Mouse (Mus musculus) lung, postnatal 0 days (tissue): ENCODE results near the gene Prkca. TPM values are rescaled to one million over a fixed set of nuclear protein-coding genes. Genes with fewer than 3 reads are reported as not detected.

ENCODE experiments used
- ATAC-seq: fragments of 200-750 bp; cut with Nextera tagmentation; 2 replicates; pipeline ENCODE4 v1.8.0; 2017; ENCODE audit warnings: moderate library complexity
- DNase-seq: peaks from one replicate; pipeline ENCODE4 v3.0.0-alpha.2; 2016; ENCODE audit warnings: low spot score
- H3K27ac ChIP-seq: fragments of 300-500 bp; sonication (generic); 2 replicates; pipeline ENCODE4 v1.5.1; 2014; ENCODE audit warnings: antibody characterized with exemption, mild to moderate bottlenecking, low read length, mixed read lengths
- H3K27me3 ChIP-seq: fragments of 300-500 bp; sonication (generic); replicated peaks from 2 replicates; pipeline ENCODE4 v1.6.1; 2014; ENCODE audit warnings: low read length, mixed read lengths; ENCODE audit not compliant: insufficient read depth
- H3K36me3 ChIP-seq: fragments of 300-500 bp; sonication (generic); 2 replicates; pipeline ENCODE4 v1.6.1; 2014; ENCODE audit warnings: low read length, mixed read lengths; ENCODE audit not compliant: insufficient read depth
- H3K4me1 ChIP-seq: fragments of 300-500 bp; sonication (generic); 2 replicates; pipeline ENCODE4 v1.6.1; 2014; ENCODE audit warnings: antibody characterized with exemption, low read depth, low read length, mixed read lengths; ENCODE audit not compliant: insufficient read depth
- H3K4me2 ChIP-seq: fragments of 300-500 bp; sonication (generic); replicated peaks from 2 replicates; pipeline ENCODE4 v1.6.1; 2014; ENCODE audit warnings: low read depth, mild to moderate bottlenecking, low read length, moderate library complexity, mixed read lengths
- H3K4me3 ChIP-seq: fragments of 300-500 bp; sonication (generic); 2 replicates; pipeline ENCODE4 v1.5.1; 2014; ENCODE audit warnings: low read depth, low read length
- H3K9ac ChIP-seq: fragments of 300-500 bp; sonication (generic); replicated peaks from 2 replicates; pipeline ENCODE4 v1.6.1; 2014; ENCODE audit warnings: low read depth, mild to moderate bottlenecking
- H3K9me3 ChIP-seq: fragments of 300-500 bp; sonication (generic); 2 replicates; pipeline ENCODE4 v1.6.1; 2016; ENCODE audit warnings: low read length, mixed read lengths
- CTCF ChIP-seq: IDR thresholded peaks from 2 replicates; pipeline ENCODE4 v1.5.1; 2016; ENCODE audit warnings: antibody characterized with exemption, mild to moderate bottlenecking
- EP300 ChIP-seq: IDR thresholded peaks from 2 replicates; pipeline ENCODE4 v1.6.1; 2016; ENCODE audit warnings: antibody characterized with exemption, mild to moderate bottlenecking, control low read depth
- WGBS: fragments of 180-500 bp; shearing (Covaris S2); extraction: QIAGEN DNeasy Blood & Tissue Kit; methylation state at CpG from one replicate; pipeline ENCODE4 v1.1.7; 2014; 5-methylcytosine and 5-hydroxymethylcytosine counted together
- polyA plus RNA-seq: library from polyadenylated mRNA; unstranded; fragments of >200 nt; fragmentation: Nextera tagmentation; extraction: Ambion mirVana; gene quantifications from 2 replicates; pipeline ENCODE4 v1.2.1, GENCODE M21; 2015

The Prkca gene
- polyA plus RNA-seq, 1 experiment from 2014 or later = 4.0 TPM

GRCm38 (mm10) chr11:108040823-108041222 lies 302.9 kb downstream of the Prkca start:
- H3K4me2 ChIP-seq = no peak overlapping the region
- H3K9me3 ChIP-seq = no peaks in the 10 kb centered on the region
- no peak for ATAC-seq
- no peak overlapping the region for H3K27ac ChIP-seq
- H3K4me1 ChIP-seq = no peaks in the 10 kb centered on the region
- DNase-seq = no peak
- 63% methylated on average over 2 of the region's 2 CpGs for WGBS
- H3K36me3 ChIP-seq = no peaks in the 10 kb centered on the region
- no peak overlapping the region for H3K9ac ChIP-seq
- TF ChIP-seq CTCF (no peak), EP300 (no peak)
- no peak overlapping the region for H3K4me3 ChIP-seq
- no peaks in the 10 kb centered on the region for H3K27me3 ChIP-seq

- TF ChIP-seq EP300 (no peak), CTCF (no peak)
- no peak for ATAC-seq
- WGBS = 84% methylated on average over 17 of the region's 17 CpGs
Measured at GRCm38 (mm10) chr11:108039761-108040160, 304.0 kb downstream of the Prkca start.

GRCm38 (mm10) chr11:108038989-108039388 lies 304.7 kb downstream of the Prkca start:
- 87% methylated on average over 12 of the region's 12 CpGs for WGBS
- Histone ChIP-seq H3K36me3 (no peaks in the 10 kb centered on the region), H3K27me3 (no peaks in the 10 kb centered on the region), H3K4me1 (no peaks in the 10 kb centered on the region), H3K27ac (no peak overlapping the region), H3K9ac (no peak overlapping the region), H3K4me2 (no peak overlapping the region), H3K4me3 (no peak overlapping the region), H3K9me3 (no peaks in the 10 kb centered on the region)
- DNase-seq = no peak
- TF ChIP-seq EP300 (no peak), CTCF (no peak)
- ATAC-seq = no peak

More at GRCm38 (mm10) chr11:108039761-108040160, 304.0 kb downstream of the Prkca start:
- no peak overlapping the region for H3K4me2 ChIP-seq
- no peaks in the 10 kb centered on the region for H3K27me3 ChIP-seq
- no peak overlapping the region for H3K27ac ChIP-seq
- H3K4me3 ChIP-seq = no peak overlapping the region
- no peak for DNase-seq
- no peaks in the 10 kb centered on the region for H3K4me1 ChIP-seq
- no peak overlapping the region for H3K9ac ChIP-seq
- H3K36me3 ChIP-seq = no peaks in the 10 kb centered on the region
- H3K9me3 ChIP-seq = no peaks in the 10 kb centered on the region

DNA sequence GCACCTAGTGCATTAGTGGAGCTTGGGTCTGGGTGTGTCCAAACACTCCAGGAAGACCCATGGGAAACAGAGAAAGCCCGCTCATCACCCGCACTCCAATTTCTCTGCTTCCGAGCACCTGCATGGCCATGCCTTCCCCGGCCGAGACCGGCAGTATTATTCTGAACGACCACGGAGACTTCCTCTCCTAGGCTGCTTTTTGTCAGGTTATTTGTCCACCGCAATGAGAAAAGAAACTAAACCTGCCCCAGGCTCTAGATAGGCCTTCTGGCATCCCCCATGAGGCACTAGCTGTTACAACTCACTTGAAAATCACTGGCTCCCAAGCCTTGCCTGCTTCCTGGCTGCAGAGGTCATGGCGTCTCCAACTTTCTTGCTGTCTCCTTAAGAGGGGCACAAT lies 307.4 kb downstream of the Prkca start:
- TF ChIP-seq EP300 (no peak), CTCF (no peak)
- 89% methylated on average over 10 of the region's 10 CpGs for WGBS
- no peaks in the 10 kb centered on the region for H3K9me3 ChIP-seq
- no peaks in the 10 kb centered on the region for H3K27me3 ChIP-seq
- no peak overlapping the region for H3K9ac ChIP-seq
- H3K4me2 ChIP-seq = no peak overlapping the region
- no peak overlapping the region for H3K4me3 ChIP-seq
- no peak overlapping the region for H3K27ac ChIP-seq
- DNase-seq (no peak), ATAC-seq (no peak)
- H3K36me3 ChIP-seq = no peaks in the 10 kb centered on the region
- H3K4me1 ChIP-seq = no peaks in the 10 kb centered on the region

GRCm38 (mm10) chr11:108035761-108036160 lies 308.0 kb downstream of the Prkca start:
- no peak overlapping the region for H3K4me2 ChIP-seq
- H3K27me3 ChIP-seq = no peaks in the 10 kb centered on the region
- DNase-seq (no peak), ATAC-seq (no peak)
- no peak overlapping the region for H3K4me3 ChIP-seq
- no peaks in the 10 kb centered on the region for H3K9me3 ChIP-seq
- no peak overlapping the region for H3K27ac ChIP-seq
- no peak overlapping the region for H3K9ac ChIP-seq
- H3K36me3 ChIP-seq = no peaks in the 10 kb centered on the region
- WGBS = 75% methylated on average over 5 of the region's 5 CpGs
- H3K4me1 ChIP-seq = no peaks in the 10 kb centered on the region
- TF ChIP-seq EP300 = no peak
- no peak for TF ChIP-seq CTCF

DNA sequence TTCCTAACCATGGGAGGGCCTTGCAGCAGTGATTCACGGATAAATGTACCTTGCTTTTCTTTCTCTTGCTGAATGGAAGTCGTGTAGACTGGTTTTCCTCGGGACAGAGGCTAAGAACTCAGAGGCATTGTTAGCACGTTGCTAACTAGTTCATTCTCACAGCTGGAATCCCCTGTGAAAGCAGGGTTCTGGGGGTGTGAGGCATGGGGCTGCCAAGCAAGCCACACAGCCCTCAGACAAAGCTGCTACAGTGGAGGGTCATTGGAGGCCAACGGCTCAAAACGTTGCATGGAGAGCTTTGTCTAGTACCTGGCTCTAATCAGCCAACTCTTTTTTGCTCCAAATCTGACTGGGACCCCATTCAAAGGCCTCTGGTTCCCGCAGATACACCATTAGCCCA lies 309.4 kb downstream of the Prkca start:
- no peak for DNase-seq
- no peaks in the 10 kb centered on the region for H3K4me1 ChIP-seq
- no peaks in the 10 kb centered on the region for H3K9me3 ChIP-seq
- no peak overlapping the region for H3K27ac ChIP-seq
- no peak overlapping the region for H3K4me2 ChIP-seq
- no peak overlapping the region for H3K4me3 ChIP-seq
- TF ChIP-seq EP300 (no peak), CTCF (no peak)
- ATAC-seq = no peak
- no peaks in the 10 kb centered on the region for H3K36me3 ChIP-seq
- H3K9ac ChIP-seq = no peak overlapping the region
- no peaks in the 10 kb centered on the region for H3K27me3 ChIP-seq
- WGBS = 50% methylated on average over 7 of the region's 7 CpGs

DNA sequence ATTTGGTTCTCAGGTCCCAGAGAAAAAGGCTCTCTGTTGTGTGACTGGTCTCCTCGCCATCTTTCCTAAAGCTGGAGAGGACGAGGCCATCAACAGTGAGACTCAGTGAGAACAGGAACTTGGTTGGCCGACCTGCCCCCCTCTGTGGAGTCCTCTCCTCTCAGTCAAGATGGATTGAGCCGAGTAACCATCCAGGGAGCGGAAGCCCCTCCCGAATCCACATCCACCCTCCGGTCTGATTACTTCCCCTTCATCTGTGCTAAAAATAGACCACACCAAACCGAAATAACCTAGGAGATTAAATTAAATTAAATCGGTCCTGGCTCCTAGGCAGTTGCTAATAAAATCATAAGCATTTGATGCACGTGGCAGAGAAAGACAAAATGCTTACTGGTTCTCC lies 311.2 kb downstream of the Prkca start:
- Histone ChIP-seq H3K9ac (no peak overlapping the region), H3K9me3 (no peaks in the 10 kb centered on the region), H3K27me3 (no peaks in the 10 kb centered on the region), H3K4me3 (no peak overlapping the region), H3K36me3 (no peaks in the 10 kb centered on the region), H3K27ac (no peak overlapping the region), H3K4me2 (no peak overlapping the region), H3K4me1 (no peaks in the 10 kb centered on the region)
- DNase-seq (no peak), ATAC-seq (no peak)
- TF ChIP-seq EP300 (no peak), CTCF (no peak)
- WGBS = 41% methylated on average over 10 of the region's 10 CpGs
